Mouse (Mus musculus): ENCODE measurements around the gene Alox5ap. TPM values are rescaled to one million over a fixed set of nuclear protein-coding genes. Genes with fewer than 3 reads are reported as not detected.
A peak's percentile ranks its signal among the peaks of the same experiment; 100 is the strongest.

The Alox5ap gene
- total RNA-seq, 2 experiments from 2014 or later: 11.6 to 20.9 TPM

DNA sequence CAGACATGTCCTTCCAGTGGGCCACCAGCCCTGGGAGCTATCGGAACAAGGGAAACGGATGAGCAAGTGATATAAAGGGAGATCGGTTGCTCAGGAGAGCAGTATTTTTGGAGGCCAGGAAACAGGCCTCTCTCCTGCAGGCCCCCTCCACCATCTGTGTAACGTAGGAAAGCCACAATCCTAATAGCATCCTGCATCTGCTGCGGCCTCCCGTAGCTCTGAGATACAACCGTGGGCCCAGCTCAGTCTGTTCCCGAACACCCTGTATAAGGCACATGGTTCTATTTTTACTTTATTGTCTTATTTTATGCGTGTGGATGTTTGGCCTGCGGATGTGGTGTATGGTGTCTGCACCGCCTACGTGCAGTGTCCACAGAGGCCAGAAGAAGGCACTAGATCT lies 70.4 kb downstream of the Alox5ap start:
- ATAC-seq (replicated peaks; ENCODE audit: low FRiP score, low TSS enrichment, poor library complexity, severe bottlenecking): no peak

DNA sequence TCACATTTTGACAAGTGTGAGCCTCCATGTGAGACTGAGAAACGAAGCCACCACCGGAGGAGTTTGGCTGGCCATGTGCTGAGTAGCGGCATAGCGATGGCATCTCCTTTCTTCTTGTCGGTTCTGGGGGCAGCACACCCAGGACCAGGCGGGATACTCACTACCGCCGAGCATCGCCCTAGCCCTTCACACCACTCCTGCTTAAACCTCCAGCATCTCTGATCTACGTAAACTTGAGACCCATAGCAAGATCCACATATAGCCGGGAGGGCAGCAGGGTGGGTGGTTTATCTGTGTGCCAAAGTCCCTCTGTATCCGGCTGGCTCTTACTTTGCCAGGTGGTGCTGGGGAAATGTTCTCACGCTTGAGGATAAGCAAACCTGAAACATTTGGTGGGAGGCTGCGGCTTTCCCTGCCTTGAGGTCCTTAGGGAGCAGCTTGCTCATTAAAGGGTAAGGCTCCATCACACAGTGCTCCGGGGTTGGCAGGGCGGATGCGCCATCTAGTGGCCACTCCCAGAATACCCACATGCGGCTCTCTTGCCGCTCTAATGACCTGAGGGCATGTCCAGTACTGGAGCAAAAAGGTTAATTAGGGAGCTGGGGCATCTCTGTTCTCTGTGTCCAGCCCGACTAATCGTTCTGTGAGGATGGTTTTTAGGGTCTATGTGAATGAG lies 71.1 kb downstream of the Alox5ap start:
- peak; percentile 74 for ATAC-seq (replicated peaks; ENCODE audit: low FRiP score, low TSS enrichment, poor library complexity, severe bottlenecking)

DNA sequence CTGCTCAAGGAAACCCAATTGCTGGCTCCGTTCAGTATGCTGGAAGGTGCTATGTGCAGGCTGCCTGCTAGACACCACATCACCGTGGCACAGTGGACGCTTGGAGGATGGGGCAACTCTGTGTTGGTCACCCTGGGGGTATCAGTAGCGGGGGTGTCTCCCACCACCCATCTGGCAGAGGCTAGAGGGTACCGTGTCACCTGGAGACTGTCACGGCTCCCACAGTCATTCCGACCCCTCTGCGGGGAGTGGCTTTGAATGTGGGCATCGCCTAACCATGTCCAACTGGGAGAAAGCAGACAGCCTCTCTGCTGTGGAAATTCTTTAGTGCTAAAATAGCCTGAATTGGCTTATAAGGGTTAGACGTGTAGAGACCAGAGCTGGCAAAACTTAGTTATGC lies 72.6 kb downstream of the Alox5ap start:
- no peak for ATAC-seq (replicated peaks; ENCODE audit: low FRiP score, low TSS enrichment, poor library complexity, severe bottlenecking)

Other genes starting within 250 kb of the Alox5ap start
- 62.8 and 64.3 TPM in 2 replicates for gene Uspl1, start 80.4 kb upstream of the Alox5ap start, total RNA-seq (2014; fragmentation: Nextera tagmentation)
- gene Uspl1, start 80.4 kb upstream of the Alox5ap start, total RNA-seq (2017): 56.6 and 66.9 TPM in 2 replicates
- 800 and 835 TPM in 2 replicates for gene Hmgb1, start 80.3 kb upstream of the Alox5ap start, total RNA-seq (2014; fragmentation: Nextera tagmentation)
- 1,093 and 1,199 TPM in 2 replicates for gene Hmgb1, start 80.3 kb upstream of the Alox5ap start, total RNA-seq (2017)
- not detected in 2 replicates for gene Medag, start 147.0 kb downstream of the Alox5ap start, total RNA-seq (2014; fragmentation: Nextera tagmentation)
- gene Medag, start 147.0 kb downstream of the Alox5ap start, total RNA-seq (2017): not detected in 2 replicates
- not detected in 2 replicates for gene Tex26, start 174.9 kb downstream of the Alox5ap start, total RNA-seq (2014; fragmentation: Nextera tagmentation)
- gene Tex26, start 174.9 kb downstream of the Alox5ap start, total RNA-seq (2017): not detected in 2 replicates

All from megakaryocyte-erythroid progenitor cell, adult 5-6 weeks (primary cell).